12 mouse cellular contexts compared by ENCODE assay signal in the genomic region with DNA sequence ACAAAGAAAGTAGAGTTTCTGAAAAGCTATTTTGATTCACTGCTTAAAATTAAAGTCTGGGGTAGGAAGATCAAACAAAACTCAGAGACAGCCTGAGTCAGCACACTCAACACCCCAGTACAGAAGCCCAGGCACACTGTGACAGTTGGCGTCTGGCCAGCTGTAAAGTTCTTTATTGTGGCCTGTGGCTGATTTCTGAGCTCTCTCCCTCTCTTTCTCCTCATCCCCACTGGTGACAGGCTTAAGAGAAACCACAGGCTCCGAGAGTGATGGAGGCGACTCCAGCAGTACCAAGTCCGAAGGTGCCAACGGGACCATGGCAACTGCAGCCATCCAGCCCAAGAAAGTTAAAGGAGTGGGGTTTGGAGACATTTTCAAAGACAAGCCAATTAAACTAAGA.
DNase-seq lines count a peak whose midpoint lies in the region; ATAC-seq and TF ChIP-seq lines count a peak whose summit lies in the region.
"Had no signal": no experiment of that assay in that cellular context is flagged by ENCODE, and none has a peak within 500 bp of the region (broad histone marks: within the 10 kb centered on the region; RNA-seq: fewer than 3 reads in every experiment).

No protein-coding gene starts in this region.

- TF ChIP-seq CTCF in thymus, adult 2 months (IDR thresholded peaks at IDR 0.05; ENCODE audit: borderline replicate concordance, control insufficient read depth, extremely low read depth, insufficient read depth, low read length, poor library complexity), result no peak

- ATAC-seq in frontal cortex, adult (ENCODE audit: low TSS enrichment), result peak; percentile 15; the same call in 1 of the 2 replicates

- peaks cover 6% of the 10 kb centered on the region for H3K4me1 ChIP-seq in thymus, adult 2 months (replicated peaks; ENCODE audit: control insufficient read depth, insufficient read depth, low read length)

- no peak for DNase-seq in frontal cortex, postnatal 14 days (ENCODE audit: low spot score in 2 of 2)
- DNase-seq in left cerebral cortex, postnatal 14 days (ENCODE audit: low spot score in 2 of 2), result peak; percentile 5 to 15
- DNase-seq in left cerebral cortex, adult 9 months (ENCODE audit: low spot score in 2 of 2), result no peak
- peak; percentile 2 for DNase-seq in thymus, adult 2 months
- no peak for DNase-seq in thymus, adult 18-20 months
- DNase-seq in natural killer cell, adult 2 months (ENCODE audit: low spot score in 2 of 2), result peak; percentile 44 to 45
- DNase-seq in spleen, postnatal 36 days (ENCODE audit: low spot score in 2 of 2), result no peak
- DNase-seq: heart, postnatal 10 days had no signal

- no peak overlapping the region for H3K27ac ChIP-seq in thymus, adult 2 months (ENCODE audit: control insufficient read depth, insufficient read depth, low read length)
- H3K27ac ChIP-seq: kidney, postnatal 0 days; limb, embryonic 12.5 days had no signal

- intact Hi-C loops in left cerebral cortex, postnatal 14 days (cut with DNase I), result no loop called here

- H3K36me3 ChIP-seq in thymus, adult 2 months (ENCODE audit: control insufficient read depth, insufficient read depth, low read length), result peaks cover 10% of the 10 kb centered on the region; the same call in 1 of the 2 replicates
- H3K36me3 ChIP-seq: limb, embryonic 12.5 days had no signal

- no peak for TF ChIP-seq POLR2A in thymus, adult 2 months (IDR thresholded peaks at IDR 0.05; ENCODE audit: control insufficient read depth, extremely low read depth, insufficient read depth, low read length, poor library complexity)

- H3K4me3 ChIP-seq in thymus, adult 2 months (ENCODE audit: control insufficient read depth, insufficient read depth, low read length), result no peak overlapping the region
- H3K4me3 ChIP-seq: limb, embryonic 12.5 days had no signal

- no peaks in the 10 kb centered on the region for H3K27me3 ChIP-seq in thymus, adult 2 months (ENCODE audit: control insufficient read depth, insufficient read depth, low read length)
- H3K27me3 ChIP-seq: CH12.LX had no signal

- WGBS in thymus, adult 2 months, result 18% methylated on average over 5 of the region's 5 CpGs

Comparison
In these comparisons a context has a peak if more than half of its experiments do, and no peak if none do; other contexts are left out.
1. DNase-seq: peak in left cerebral cortex, postnatal 14 days (2 of 2), thymus, adult 2 months (single experiment) and natural killer cell, adult 2 months (2 of 2); none in frontal cortex, postnatal 14 days (0 of 2), left cerebral cortex, adult 9 months (0 of 2), thymus, adult 18-20 months (0 of 2) and spleen, postnatal 36 days (0 of 2).